Mouse (Mus musculus) thymus, adult 2 months (tissue): ENCODE data around the gene Arhgef28.

ENCODE experiments used
- CTCF ChIP-seq: fragments of 200-500 bp; IDR thresholded peaks from 2 replicates; pipeline ENCODE4 v1.5.1; 2012; ENCODE audit warnings: mild to moderate bottlenecking, control low read depth, low read length, moderate library complexity, borderline replicate concordance; ENCODE audit not compliant: control insufficient read depth, poor library complexity, insufficient read depth; ENCODE audit errors: extremely low read depth
- POLR2A ChIP-seq: fragments of 200-500 bp; IDR thresholded peaks from 2 replicates; pipeline ENCODE4 v1.6.1; 2012; ENCODE audit warnings: mild to moderate bottlenecking, low read length, control low read depth, moderate library complexity; ENCODE audit not compliant: control insufficient read depth, poor library complexity, insufficient read depth; ENCODE audit errors: extremely low read depth

DNA sequence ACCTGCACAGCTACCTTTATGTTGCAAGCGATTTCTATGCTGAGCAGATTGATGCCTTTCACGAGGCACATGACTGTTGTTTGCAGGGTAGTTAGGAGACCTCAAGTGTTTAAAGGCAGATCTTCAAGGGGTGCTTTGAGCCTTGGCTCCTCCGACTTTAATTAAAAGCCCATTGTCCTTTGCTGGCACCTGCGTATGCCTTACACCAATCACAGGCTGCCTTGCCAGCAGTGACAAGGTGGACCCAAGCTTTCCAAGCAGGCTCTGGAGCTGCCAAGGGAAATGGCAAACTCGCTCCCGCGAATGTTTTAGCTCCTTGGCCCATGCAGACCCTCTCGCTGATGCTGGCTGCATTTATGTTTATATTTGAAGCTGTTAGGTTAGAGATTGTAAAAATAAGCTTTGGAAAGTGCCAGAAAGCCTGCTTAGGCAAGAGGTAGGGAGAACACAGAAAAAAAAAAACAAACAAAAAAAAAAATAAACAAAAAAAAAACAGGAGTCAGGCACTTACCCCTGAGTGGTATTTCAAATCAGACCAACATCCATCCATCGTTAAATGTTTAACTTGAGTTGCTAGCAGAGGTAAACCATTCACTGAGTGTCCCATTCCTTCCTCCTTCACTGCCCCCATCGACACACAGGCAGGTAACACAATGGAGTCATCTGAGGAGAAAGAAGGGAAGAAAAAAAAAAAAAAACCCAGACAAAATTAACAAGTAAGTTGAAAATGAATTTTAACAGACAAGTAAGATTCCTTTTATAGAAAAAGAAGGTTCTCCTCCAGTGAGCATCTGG is 313.0 kb downstream of the Arhgef28 start:
- TF ChIP-seq CTCF (no peak), POLR2A (no peak)
